Mouse (Mus musculus) layer of hippocampus, adult 9-10 months (tissue): Measurements from ENCODE around the gene Ercc5.

ENCODE experiments used
- DNase-seq: peaks from one replicate; pipeline ENCODE4 v3.0.0; 2022; ENCODE audit warnings: low spot score

Ercc5 gene

DNA sequence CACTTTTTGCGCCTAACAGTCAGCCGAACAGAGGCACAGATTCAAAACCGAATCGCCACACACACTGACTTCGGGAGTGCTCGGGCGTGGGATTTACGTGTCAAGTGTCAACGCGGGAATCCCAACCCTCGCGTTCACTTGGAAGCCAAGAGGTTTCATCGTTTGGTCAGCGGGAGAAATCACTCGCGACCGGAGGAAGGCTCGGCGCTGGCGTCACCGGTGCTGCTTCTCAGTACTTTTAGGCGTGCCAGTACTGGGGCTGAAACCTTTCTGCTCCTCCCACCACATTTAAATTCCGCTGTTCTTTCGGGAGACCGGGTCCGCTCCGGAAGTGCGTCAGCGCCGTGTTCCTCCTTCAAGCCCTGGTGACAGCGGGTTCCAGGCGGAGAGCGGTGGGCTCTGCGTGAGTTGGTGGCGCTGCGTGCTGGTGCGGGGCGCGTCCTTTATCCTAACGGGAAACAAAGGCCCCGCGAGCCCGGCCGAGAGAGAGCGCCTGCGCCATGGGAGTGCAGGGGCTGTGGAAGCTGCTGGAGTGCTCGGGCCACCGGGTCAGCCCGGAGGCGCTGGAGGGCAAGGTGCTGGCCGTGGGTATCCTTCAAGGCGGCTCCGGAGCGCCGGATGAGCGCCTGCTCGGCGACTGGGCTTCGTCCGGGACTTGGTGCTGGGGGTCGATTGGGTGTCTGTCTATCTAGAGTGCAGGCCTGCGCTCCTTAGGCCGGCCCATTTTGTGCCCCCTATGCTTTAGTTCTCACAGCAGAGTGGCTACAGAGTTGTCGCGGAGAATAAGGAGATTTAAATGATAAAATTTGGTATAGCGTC is at the start of gene Ercc5:
Ercc5 (plus strand) TSS at position 182 of the 819 bp plus-strand sequence.
- peak; percentile 51 for DNase-seq

DNA sequence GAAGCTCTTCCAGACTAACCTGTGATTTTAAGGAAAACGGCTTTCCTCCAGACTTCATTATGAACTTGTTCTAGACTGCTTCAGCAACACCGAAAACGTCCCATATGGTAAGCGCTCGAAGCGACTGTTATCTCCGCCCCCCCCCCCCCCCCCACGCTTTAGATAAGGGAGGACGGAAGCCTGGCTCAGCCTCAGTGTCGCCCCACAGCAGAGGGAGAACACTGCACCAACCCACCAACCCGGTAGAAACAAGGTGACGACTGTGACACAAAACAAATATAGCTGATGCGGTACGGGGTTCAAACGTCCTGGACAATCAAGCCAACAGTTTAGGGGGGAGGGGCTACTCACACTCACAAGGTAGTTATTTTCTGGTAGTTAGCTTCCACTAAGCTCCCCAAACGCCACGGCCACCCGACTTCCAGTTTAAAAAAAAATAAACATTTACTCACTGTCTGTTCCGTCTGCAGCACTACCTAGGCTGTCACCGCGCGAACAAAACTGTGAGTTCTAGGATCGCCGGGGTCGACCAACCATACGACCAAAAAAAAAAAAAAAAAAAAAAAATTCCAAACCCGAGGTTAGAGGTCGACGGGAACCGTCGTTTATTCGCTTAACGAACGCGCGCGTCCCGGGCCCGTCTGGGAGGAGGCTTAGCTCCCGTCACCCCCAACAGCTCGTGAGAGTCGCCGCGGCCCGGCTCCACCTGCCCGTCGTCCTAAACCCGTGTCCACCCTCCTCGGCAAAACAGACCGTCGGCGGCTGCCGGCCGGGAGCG is 45.9 kb upstream of the Ercc5 start:
- DNase-seq: no peak

DNA sequence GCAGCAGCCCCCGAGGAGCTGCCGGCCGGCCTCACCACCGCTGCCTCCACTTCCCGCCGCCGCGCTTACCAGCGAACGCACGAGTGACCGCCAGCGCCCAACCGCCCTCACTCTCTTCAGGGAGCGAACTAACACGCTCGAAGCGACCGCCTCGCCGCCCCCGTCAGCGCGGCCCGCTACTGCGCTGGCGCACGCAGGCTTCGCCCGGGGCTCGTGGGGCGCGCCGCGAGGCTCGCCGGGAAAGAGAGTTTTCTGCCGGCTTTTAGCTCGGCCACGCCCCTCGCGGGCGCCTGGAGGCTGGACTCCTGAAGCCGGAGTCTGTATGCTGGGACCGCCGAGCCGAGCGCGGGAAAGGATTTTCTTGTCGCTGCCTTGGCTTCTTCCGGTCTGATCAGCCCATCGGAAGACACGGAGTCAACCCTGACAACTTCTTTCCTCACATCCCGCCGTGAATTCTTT is 45.3 kb upstream of the Ercc5 start, which contains the start of gene Tex30:
Tex30 (minus strand) TSS at position 183 of the 459 bp plus-strand sequence.
- peak; percentile 67 for DNase-seq

DNA sequence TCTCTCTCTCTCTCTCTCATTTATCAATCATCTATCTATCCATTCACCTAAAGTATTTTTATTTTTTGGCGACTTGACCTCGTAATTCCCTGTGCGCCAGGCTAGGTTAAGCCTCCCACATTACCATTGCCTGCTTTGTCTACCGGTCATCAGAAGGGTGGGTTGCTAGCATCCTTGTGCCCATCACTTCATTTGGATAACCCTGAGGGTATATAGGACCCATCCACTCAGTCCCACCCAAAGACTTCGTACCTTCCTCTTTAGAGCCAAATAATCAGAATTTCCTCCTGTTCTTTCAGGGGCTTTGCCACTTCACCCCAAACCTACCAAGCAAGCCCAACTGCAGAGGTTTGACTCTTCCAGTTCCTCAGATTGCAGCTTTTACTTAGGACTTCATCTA is 44.6 kb upstream of the Ercc5 start:
- no peak for DNase-seq

DNA sequence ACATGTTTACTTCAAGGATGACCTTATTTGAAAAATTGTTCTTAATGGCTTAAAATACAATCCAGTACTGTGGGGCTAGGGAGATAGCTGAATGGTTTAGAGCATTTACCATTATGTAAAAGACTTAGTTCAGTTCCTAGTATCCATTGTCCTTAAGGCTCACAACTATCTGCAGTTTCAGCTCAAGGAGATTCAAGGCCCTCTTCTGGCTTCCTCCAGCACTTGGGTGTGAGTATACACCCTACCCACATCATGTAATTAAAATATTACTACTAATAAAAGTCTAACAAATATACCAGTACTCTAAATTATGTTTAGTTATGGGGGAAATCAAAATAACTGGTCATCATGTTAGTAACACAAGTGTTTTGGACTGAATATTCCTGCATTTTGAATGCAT is 30.0 kb upstream of the Ercc5 start:
- DNase-seq: no peak

DNA sequence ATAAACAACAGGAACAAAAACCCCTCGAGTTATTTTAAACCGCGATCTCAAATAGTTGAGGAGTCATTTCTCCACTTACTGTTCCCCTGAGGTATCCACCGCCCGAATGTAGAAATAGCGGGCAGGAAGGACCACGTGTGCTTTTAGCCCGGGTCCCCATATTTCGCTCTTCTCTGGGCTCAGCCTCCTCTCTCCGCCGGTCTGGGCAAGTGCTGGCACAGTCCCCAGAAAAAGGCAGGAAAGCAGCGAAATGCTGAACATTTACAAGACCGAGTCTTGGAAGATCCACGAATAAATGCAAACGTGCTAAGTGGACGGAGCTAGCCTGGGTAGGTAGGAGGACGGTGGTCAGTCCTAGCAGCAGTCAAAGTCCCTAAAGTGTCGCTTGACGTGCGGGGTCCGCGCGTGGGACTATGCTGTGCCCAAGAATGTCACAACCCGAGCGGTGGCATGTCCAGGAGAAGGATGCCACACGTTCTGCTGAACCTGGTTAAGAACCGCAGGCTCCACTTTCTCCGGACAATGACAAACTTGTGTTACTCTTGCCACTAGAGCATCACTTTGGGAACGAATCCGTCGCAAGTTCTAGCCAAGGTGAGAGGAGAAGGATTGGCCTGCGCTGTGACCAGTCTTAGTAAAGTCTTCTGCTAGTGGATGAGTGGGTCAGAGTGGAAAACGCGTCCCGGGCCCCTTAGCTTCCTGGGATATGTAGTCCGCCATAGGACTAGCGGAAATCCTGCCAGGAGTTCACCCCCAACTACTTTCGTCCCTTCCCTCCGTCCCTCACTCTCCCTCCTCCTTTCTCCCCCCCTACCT is 29.1 kb upstream of the Ercc5 start, which contains the start of the genes Kdelc1 and Bivm:
Kdelc1 (minus strand) TSS at position 570 of the 816 bp plus-strand sequence.
Bivm (plus strand) TSS at position 719 of the 816 bp plus-strand sequence.
- DNase-seq: peak; percentile 89

DNA sequence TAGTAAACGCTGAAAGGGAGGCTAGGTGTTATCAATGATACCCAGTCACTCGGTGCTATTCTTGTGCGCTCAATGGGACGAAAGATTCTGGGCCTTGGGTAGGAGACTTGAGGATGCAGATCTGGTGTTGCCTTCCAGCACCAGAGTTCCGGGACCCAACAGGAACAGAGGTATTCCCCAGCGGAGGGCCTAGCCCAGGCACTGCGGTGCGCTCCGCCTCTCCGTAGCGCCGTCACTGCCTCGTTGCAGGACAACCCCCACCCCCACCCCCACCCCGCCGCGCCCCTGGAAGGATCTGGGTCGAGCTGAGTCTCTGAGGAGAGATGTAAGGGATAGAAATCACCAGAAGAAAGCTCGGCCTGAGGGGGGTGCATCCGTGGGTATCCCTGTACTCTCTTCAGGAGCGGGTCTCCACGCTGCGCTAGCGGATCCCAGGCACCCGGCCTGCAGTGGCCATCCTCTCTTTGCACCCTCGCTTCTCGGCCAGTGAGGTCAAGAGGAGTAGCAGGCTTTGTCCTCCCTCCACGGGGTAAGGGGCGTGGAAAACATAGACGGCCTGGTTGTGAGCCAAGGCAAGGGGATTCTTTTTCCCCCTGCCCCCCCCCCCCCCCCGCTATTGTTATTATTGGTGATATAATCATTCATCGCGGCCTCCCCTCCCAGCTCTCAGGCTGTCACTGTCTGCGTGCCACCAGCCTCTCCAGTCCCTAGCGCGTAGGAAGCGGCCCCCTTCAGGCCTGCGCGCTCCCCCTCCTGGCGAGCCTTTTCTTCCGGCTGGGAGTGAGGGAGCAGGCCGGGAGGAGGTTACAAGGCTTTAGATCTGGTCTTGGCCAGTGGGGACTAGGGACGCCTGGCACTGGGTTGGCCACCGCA is 28.1 kb upstream of the Ercc5 start:
- peak; percentile 29 for DNase-seq

DNA sequence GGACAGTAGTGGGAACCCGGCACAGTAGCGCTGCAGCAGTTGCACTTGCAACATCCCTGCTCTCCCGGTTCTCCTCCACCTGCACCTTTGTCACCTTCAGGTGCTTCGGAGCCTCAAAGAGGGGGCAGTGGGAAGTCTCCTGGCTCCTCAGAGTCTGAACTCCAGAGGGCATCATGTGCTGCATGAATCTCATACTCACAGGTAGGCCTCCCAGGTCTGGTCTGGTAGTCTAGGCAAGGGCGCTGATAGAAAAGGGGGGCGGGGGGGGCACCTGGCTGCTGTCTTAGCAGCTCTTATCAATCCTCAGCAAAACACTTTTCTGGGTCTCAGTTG is 27.5 kb upstream of the Ercc5 start:
- no peak for DNase-seq

DNA sequence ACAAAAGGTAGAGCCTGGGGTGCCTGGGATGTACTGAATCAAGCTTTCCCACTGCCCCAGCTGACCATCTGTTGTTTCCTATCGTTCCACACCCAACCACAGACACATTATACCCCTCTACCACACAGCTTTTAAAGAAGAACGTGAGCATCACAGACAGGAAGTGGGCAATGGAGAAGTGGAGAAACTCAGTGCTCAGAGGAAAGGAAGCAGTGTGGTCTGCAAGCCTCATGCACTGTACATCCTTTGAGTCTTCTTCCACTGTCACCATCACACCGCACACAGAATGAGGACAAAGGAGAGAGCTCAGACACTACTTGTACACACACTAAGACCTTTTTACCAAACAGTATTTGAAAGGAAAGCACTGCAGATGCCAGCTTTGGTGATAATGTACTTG is 25.3 kb upstream of the Ercc5 start:
- DNase-seq: no peak

DNA sequence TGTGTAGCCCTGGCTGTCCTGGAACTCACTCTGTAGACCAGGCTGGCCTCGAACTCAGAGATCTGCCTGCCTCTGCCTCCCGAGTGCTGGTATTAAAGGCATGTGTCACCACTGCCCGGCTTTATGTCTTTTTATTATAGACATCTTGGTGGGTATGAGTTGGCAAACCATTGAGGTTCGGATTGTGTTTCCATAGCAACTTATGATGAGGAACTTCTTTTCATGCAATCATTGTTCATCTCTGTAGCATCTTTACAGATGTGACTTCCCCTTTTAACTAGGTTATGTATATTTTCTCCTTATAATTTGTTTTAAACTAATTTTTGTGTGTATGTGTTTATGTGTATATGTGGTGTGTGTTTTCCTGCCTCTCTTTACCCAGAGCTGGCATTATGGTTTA is 22.0 kb upstream of the Ercc5 start:
- no peak for DNase-seq

DNA sequence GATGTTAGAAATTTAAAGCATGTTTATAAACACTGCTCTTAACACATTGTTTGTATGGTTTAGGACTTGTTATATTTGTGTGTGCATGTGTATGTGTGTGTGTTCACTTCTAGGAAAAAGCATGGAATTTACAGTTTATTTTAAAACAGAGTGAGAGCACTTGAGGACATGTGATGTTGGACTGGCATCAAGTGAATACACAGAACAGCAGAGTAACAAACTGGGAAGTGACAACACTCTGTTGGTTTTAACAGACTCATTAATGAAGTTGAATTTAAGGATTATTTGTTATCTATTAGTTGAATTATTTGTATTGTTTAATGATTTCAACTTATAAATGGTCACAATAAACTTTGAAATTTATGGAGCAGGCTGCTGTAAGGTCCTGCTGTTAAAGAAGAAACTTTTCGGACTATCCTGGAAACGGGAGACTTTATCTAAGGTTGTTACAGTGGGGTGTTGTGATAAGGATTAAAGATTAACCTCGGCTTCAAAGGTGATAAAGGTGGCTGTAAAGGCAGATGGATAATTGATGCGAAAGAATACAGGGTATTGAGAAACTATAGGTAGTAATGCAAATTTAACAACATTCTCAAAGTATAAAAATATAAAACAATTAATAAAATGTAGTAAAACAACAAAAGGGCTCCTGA is 17.5 kb upstream of the Ercc5 start:
- DNase-seq: no peak

DNA sequence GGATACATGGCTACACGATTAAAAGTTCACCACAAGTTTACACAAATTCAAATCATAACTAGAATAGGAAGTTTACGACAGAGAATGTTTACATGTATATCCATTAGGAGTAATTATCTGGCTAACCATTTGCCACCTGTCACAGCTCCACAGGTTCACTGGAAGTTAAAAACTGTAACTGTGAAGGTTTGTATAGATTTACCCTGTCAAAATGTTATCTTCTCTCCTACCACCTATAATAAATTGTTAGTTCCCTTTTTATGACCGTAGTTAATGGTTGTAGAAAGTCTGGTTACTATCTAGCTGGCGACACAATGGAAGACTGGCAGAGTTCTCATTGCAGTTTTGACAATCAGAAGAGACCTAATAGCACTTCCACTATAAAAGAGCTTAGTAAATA is 7.3 kb upstream of the Ercc5 start:
- no peak for DNase-seq

DNA sequence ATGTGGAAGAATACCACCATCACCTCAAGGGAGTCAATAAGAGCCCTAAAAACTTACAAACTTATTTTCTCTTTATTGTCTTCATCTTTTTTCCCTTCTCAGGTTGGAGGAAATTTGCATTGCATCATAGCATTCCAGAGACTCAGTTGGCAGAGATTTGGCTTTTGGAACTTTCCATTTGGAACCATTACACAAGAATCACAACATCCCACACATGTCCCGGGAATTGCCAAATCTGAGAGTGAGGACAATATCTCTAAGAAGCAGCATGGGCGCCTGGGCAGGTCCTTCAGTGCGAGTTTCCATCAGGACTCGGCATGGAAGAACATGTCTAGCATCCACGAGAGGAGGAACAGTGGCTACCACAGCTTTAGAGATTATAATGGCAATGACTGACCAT is 4.8 kb upstream of the Ercc5 start:
- DNase-seq: no peak

DNA sequence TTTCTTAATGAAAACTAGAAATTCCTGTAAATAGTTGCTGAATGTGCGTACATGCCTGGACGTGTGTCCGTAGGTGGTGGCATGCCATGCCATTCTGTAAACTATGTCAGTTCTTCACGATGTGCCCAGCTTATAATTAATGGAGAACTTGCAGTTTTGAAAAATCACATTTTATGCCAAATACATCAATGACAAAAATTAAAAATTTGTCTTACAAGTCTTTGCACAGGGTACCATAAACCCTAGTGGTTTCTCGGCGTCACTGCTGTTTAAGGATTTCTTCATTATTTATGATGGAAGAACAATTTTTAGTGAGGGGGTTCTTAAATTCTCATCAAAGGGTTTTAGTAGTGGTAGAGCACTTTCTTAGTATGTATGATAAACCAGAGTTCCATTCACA is 1.2 kb downstream of the Ercc5 start:
- DNase-seq: no peak

DNA sequence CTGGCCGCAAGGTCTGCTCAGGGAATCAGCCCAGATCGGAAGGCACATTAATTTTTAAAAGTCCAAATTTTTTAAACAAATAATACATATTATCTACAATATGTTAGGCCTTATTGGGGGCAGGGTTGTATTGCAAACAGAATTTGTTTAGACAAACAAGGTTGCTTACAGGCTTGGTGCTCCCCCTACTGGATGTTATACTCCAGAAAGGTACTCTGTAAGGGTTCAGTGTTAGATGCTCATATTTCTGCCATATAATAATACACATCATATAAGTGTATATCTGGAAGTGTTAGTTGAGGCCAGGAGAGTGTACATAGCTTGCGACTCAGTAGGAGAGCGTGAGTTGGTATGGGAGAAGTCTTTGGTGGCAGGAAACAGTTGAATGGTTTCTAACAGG is 7.7 kb downstream of the Ercc5 start:
- DNase-seq: no peak

DNA sequence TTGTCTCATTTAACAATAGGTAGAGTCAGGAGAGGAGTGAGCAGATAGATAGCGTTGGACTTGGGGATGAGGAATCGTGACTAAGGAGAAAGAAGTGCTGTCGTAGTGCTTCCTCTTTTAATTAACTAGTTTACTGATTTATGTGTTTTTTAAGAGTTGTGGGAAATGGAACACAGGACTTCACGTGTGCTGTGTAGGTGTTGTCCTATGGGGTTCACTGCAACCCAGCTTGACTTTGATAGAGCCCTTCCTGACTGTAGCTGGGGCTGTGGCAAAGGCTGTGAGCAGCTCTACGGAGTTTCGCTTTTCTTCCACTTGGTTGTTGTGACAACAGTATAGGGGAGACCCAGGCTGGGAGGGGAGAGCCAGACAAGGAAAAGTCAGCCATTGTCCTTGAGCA is 10.8 kb downstream of the Ercc5 start:
- no peak for DNase-seq

DNA sequence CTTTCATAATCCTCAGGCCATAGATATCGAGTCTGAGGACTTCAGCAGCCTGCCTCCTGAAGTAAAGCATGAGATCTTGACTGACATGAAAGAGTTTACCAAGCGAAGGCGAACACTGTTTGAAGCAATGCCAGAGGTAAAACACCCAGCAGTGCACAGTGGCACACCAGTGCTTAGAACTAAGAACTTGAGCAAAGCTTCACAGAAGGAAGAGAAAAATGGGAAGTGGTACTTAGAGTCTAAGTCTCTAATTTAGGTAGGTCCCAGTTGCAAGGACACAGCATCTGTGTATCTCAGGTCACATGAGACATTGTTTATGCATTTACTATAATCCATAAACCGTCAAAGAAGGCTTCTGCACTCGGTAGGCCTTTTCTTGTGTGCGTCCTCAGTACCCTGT is 14.3 kb downstream of the Ercc5 start:
- no peak for DNase-seq

DNA sequence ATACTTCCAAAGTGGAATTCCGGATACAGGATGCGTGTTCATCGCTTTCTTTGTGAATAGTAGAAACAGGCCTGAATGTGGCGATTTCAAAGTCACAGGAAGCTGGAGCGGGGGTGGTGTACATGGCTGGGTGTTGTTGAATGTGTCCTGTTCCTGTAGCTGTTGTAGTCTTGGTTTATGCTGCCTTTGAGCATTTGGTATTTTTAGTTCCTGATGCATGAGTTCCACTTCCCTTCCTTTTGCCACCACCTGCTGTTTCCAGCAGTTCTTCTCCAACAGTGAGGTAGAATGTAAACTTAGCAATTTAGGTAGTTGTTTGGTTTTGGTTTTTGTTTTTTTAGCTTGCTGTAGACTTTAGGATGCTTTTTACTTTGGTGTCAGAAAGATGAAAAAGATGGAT is 14.8 kb downstream of the Ercc5 start:
- no peak for DNase-seq

DNA sequence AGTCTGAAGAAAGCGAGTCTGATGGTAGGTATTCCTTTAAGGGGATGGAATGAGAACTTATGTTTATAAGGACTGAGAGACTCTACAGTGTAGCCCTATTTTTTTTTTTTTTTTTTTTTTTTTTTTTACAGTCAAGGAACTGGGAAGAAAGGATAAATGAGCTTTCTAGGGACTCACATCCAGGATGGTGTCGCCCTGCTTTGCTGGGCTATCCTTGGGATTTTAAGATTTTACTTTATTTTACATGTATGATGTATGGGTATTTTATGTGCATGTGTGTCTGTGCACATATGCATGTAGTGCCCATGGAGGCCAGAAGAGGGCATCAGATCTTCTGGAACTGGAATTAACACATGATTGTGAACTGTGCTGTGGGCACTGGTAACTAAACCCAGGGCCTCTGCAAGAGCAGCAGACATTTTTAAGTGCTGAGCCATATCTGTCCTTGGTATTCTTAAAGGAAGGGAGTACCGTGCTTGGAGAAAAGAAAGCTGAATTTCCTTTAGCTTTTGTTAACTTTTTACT is 20.4 kb downstream of the Ercc5 start:
- DNase-seq: no peak

DNA sequence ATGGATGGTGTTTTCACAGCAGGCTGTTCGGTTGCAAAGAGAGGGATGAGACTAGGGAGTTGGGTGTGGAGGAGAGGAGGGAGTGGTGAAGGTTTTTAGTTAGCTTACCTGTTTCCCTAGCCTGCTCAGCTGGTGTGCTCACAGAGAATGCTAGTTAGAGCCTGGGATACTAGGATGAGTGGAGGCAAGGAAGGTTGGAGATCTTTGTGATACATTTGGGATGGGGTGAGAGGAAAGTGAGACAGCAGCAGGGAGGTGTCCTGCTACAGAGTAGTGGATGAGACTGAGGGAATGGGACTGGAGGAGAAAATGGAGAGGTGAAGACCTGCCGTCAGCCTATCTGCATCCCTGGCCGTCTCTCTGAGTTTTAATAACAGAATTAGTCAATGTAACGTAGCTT is 25.1 kb downstream of the Ercc5 start:
- no peak for DNase-seq

DNA sequence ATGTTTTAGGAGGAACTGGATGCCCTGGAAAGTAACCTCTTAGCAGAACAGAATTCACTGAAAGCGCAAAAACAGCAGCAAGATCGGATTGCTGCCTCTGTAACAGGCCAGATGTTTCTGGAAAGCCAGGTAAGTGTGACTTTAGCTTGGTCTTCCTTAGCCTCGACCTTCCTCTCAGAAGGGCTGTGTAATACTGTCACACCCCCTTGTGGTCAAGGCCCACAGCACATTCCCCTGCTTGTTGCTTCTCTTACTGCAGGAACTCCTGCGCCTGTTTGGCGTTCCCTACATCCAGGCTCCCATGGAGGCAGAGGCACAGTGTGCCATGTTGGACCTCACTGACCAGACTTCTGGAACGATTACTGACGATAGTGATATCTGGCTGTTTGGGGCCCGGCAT is 26.4 kb downstream of the Ercc5 start:
- no peak for DNase-seq
